Mouse (Mus musculus) lung, postnatal 4 days (tissue): ENCODE results near the gene Tmem98.

Source experiments
- DNase-seq, 2 experiments: peaks; one replicate each; pipeline ENCODE4 v3.0.0; 2021

Gene Tmem98

DNA sequence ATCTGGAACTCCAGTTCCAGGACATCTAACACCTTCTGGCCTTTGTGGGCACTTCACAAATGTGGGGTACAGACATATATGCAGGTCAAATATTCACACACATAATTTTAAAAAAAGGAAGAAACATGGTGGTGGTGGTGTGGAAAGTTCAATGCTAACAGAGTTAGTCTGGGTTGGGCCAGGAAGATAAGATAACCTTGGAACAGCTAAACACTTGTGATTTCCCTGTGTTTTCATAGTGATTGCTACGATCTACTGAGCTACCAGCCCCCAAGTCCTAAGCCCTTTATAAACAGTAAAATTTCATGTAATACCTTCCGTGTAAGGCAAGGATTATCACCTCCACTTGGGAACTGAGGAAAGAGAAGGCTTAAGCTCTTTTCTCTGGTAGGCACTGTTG is 46.9 kb downstream of the Tmem98 start:
- no peak for DNase-seq

DNA sequence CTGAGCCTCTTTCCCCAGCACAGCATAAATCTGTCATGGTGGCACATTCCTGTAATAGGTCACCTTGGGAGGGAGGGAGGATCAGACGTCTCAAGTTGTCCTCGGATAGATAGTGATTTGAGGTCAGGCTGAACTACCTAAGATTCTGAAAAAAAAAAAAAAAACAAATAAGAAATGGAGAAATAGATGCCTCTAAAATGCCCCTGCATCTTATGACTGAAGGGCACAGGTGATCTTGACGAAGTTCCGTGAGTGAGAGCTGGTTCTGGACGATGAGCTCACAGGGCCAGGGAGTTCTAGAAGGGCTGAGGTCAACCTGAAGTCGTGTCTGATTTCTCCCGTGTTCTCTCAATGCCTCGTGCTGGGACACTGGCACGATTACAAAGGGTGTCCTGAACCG is 48.1 kb downstream of the Tmem98 start, which contains the start of gene Spaca3:
Gene Spaca3 (plus strand): TSS at position 301 of the 400 bp plus-strand sequence.
- DNase-seq, result no peak

DNA sequence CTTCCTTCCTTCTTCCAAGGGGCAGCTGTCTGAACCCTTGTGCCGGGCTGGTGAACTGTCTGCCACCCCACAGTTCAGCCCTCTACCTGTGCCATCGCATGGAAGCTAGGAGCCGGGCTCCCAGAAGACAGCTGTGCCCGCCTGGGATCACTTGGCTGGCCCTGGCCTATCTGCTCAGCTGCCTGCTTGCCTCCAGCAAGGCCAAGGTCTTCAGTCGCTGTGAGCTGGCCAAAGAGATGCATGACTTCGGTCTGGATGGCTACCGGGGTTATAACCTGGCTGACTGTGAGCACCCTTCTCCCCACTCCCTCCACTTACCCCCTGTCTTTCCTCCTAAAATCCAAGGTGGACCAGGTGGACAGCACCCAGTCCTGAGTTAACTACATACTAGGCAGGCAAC is 53.0 kb downstream of the Tmem98 start:
- DNase-seq, result no peak

DNA sequence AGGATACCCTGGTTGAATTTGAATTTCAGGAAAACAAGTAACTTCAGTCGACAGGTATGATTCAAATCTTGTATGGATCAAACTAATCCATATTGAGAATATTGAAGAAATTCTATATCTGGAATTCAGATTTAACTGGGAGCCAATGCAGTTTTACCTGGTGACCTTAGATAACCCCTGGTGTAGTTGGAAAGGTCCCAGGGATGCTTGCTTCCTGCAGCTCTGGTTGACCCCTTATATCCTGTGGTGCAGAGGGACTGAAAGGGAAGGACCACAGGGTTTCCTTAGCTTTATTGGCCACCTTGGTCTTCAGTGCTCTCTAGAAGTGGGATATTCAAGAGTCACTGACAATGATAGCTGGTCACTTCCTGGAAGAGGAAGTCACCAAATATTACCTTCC is 58.1 kb downstream of the Tmem98 start:
- DNase-seq, result no peak
